Mouse (Mus musculus) bone marrow macrophage, adult 2 months (primary cell): Measurements from ENCODE around the gene Nox3.

Experiments used
- CTCF ChIP-seq: IDR thresholded peaks from 2 replicates; pipeline ENCODE4 v1.5.1; 2012; ENCODE audit warnings: low read depth, mild to moderate bottlenecking, low read length, moderate library complexity
- POLR2A ChIP-seq: IDR thresholded peaks from 2 replicates; pipeline ENCODE4 v1.6.1; 2012; ENCODE audit warnings: mild to moderate bottlenecking, low read depth, low read length, borderline replicate concordance

GRCm38 (mm10) chr17:3615553-3615952 lies 80.5 kb downstream of the Nox3 start:
- TF ChIP-seq CTCF = no peak
- no peak for TF ChIP-seq POLR2A
